Mouse (Mus musculus): ENCODE results near the gene Serpina3n. TPM values are rescaled to one million over a fixed set of nuclear protein-coding genes. Genes with fewer than 3 reads are reported as not detected.
"Not testable (repeated sequence)": the region's sequence is repeated elsewhere in the genome, so short reads cannot be mapped to it uniquely, and the experiment has no call there.

Gene Serpina3n
- total RNA-seq, 2 experiments from 2014 or later: 10.5 to 11.8 TPM

DNA sequence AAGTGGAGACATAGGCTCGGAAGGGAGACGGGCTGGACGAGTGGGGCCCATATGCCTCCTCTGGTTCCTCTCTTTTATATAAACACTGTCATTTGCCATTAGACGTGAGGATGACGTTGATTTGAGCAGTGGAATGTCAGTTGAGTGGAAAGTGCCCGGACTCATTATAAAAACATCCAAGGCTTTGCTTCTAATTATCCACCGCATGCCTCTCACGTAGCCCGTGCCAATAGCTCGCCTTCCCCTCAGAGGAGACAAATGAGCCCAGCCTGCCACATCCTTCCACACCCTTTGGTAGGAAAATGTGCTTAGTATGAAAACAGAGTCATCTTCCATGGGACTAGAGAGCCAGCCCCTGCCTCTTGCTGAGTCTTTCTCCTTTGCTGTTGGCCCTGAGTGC is 24.8 kb downstream of the Serpina3n start:
- intact Hi-C loops (cut with DNase I): no loop called here
- DNase-seq (ENCODE audit: low spot score in 2 of 2): no peak

DNA sequence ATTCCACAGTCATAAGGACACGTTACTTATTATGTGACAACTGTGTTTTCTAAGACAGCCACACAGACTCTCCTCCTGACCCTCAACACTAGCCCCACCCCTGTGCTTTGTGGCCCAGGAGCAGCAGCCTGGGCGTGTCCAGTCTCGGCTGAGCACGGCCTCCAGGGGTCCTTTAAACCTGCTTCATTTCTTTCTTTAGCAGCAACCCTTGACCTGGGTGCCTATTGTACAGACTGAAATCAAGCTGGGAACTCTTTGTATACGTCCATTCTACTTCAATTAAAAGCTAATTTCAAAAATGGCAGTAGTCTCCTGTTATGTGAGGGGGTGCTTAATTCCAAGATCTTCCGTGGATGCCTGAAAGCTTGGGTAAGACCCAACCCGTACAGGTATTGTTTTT is 26.7 kb downstream of the Serpina3n start:
- intact Hi-C loops (cut with DNase I): no loop called here

DNA sequence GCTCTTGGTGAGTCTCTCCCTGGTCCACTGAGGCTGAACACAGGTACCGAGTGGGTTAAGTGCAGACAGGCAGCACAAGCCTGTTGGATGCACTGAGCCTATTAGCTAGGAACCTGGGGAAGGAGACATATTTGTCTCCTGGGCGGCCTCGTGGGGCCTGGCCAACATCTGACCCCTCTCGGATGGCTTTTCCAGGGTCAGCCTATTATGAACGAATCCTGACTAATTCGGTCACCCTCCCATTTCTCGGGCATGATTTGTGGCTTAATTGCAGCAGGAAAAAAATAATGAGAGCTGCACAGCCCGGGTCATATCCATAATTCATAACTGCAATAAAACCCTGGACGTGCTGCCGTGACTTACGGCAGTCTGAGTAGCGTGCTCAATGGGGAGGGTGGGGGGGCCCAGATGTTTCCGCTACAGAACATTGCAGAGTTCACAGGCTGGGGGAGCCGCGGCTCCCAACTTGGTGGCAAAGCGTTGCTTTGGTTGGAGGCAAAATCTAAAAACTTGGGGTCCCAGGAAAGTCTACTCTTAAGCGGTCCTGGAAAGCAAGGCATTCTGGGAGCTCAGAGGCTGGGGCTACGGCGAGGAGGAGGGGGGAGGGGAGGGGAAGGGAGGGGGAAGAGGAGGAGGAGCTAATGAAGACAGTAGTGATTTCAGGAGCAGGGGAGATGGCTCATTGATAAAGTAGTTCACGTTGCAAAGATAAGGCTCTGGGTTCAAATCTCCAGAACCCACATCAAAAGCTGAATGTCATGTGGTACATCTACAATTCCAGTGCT is 27.6 kb downstream of the Serpina3n start:
- no peak for DNase-seq (ENCODE audit: low spot score in 2 of 2)
- intact Hi-C loops (cut with DNase I): no loop called here

More for the DNA sequence above, 26.7 kb downstream of the Serpina3n start:
- DNase-seq (ENCODE audit: low spot score in 2 of 2): no peak

DNA sequence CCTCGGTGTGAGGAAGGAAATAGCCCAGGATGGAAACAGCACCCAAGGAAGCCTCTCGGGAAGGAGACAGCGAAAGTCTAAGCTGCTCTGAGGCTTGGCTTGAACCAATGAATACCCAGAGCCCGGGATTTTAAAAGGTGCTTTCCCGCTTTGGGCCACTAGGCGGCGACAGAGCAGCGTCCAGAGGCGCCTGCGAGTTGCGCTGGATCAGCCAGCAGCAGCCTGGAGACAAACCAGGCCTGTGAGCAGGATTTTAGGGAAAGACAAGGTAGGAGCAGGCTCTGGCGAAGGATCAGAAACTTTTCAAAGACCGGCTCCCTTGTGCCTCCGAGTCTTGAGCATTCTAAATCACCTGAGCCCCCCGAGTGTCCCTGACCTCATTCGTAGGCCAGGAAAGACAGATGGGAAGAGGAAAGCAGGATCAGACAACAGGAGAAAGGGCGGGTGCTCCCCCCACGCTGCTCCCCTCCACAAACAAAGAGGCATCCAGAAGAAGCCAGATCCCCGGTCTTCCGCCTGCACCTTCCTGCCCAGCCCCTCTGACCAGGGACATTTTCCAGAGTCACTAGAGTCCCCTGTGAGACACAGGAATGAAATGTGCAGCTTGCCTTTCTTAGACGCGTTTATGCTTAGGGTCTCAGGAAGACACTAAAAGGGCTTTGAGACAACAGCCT is 33.7 kb downstream of the Serpina3n start:
- intact Hi-C loops (cut with DNase I): loop anchor here (1.0 to 5.0 kb wide), 2 partner anchors 257 to 499 kb away; no protein-coding TSS in a partner anchor
- DNase-seq (ENCODE audit: low spot score in 2 of 2): peak; percentile 78 to 88

DNA sequence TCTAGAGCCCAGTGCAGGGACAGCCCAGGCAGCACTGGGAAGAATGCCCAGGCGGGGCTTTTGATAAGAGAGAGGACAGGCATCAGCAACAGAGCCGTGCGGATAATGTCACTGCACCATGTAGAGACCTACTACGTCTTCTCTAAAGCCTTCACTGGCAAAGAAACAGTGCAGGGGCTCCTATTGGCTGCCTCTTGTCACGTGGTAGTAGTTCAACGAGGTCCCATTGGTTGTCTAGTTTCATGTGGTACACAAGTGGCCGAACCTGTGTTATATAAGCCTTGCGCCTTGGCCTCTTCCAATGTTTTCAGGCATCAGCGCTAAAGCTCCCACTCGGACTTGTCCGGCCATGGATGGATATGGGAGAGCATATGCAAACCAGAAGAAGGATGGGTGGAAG is 37.2 kb downstream of the Serpina3n start:
- DNase-seq (ENCODE audit: low spot score in 2 of 2): no peak
- intact Hi-C loops (cut with DNase I): loop anchor here (5.0 kb wide), 1 partner anchor 254 kb away; no protein-coding TSS in a partner anchor

DNA sequence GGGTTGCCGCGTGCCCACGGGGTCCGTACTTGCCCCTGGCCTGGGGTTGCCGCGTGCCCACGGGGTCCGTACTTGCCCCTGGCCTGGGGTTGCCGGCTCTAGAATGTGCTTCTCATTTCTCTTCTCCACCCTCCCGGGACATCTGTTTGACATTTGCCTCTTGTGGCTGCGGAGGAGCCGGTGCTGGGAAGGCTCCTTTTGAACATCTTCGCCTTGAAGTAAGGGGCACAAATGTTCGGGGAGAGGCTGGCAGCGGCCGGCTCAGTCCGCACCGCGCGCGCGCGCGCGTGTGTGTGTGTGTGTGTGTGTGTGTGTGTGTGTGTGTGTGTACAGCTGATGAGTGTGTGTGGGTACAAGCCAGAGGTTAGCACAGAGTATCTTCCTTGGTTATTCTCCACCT is 40.5 kb downstream of the Serpina3n start:
- DNase-seq (ENCODE audit: low spot score in 2 of 2); intact Hi-C loops (cut with DNase I): not testable (repeated sequence)

DNA sequence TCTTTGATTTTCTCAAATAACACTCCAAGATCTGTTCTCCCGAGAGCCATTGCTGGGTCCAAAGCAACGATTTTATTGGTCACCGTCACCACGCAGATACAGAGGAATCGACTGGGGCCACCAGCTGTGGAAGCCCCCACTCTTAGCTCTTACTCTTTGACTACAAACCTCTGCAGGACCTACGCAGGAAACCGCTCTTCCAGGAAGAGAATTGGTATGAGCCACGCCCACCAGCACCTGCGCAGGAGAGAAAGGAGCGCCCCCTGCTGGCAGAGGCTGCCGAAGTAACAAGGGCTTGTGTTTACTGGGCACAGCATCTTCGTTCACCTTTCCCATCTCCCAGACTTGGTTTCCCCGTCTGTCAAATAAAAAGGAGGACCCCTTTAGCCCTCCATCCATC is 41.6 kb downstream of the Serpina3n start:
- no peak for DNase-seq (ENCODE audit: low spot score in 2 of 2)
- intact Hi-C loops (cut with DNase I): no loop called here

DNA sequence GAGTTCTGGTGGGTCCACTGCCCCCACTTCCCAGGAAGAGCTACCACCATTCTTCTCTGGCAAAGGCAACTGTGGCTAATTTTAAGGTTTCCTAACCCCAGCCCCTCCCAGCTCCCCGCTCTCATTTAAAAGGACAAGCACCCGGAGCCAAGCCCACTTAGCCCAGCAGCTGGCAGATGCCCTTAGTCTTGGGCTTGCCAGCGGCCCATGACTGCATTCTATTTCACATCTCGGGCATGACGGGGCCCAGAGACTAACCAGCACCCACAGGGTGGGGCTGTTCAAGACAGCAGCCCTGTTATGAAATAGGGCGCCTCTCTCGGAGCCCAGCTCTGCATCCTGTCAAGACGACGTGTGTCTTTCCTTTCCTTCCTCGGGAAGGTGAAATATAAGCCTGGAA is 43.7 kb downstream of the Serpina3n start:
- intact Hi-C loops (cut with DNase I): no loop called here
- DNase-seq (ENCODE audit: low spot score in 2 of 2): no peak

DNA sequence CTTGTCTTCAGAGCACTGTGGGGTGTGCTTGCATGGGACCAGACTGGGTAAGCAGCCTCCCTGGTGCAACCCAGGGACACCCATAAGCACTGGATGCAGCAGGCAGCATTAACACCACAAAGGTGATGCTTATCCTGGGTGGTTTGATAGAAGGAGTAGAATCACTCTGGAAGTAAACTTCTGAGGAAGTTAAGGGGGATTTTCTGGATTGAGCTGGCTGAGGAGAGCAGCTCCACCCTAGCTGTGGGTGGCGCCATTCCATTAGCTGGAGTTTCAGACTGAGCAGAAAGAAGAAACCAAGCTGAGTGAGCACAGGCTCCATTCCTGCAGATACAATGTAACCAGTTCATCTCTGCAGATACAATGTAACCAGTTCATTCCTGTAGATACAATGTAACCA is 46.5 kb downstream of the Serpina3n start:
- DNase-seq (ENCODE audit: low spot score in 2 of 2): no peak
- intact Hi-C loops (cut with DNase I): no loop called here

DNA sequence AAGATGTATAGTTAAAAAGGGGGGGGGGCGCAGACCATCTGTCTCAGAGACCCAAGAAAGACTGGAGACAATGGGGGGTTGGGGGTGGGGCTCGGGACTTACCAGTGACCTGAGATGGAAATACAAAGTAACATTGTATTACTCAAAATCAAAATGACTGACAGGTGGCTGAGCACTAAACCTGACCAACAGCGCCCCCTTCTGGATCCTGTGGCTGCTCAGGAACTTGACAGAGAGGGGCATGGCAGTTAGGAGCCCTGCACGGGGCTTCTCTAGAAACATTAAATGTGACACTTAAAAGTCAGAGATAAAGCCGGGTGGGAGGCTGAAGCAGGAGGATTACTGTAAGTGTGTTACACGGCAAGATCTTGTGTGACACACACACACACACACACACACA is 52.8 kb downstream of the Serpina3n start:
- intact Hi-C loops (cut with DNase I): no loop called here
- DNase-seq (ENCODE audit: low spot score in 2 of 2): no peak

DNA sequence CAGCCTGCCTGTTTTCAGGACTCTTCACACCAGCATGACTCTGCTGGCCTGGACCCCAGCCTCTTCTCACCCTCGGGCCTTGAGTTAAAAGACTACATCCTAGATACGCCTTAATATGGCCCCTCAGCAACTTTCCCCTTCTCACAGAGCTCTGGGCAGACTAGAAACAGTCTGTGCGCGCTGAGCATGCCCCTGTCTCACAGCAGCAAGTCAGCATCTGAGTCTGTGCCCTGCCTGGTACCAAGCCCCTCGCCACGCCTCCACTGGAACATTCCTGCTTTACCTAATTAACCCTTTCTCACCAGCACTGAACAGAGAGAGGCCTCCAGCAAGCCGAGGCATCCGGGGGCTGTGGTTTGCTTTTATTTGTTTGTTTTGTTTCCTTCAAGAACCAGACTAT is 54.8 kb downstream of the Serpina3n start:
- DNase-seq (ENCODE audit: low spot score in 2 of 2): no peak
- intact Hi-C loops (cut with DNase I): no loop called here

Other genes starting within 250 kb of the Serpina3n start
- gene Serpina3f, start 192.2 kb upstream of the Serpina3n start, total RNA-seq (2021): not detected
- gene Serpina3g, start 170.5 kb upstream of the Serpina3n start, total RNA-seq (2021): under 1 TPM in 1 of 2 experiments, not detected in 1; 0.57 TPM
- not detected for gene Serpina3i, start 143.6 kb upstream of the Serpina3n start, total RNA-seq (2021)
- gene Serpina3j, start 92.2 kb upstream of the Serpina3n start, total RNA-seq (2021): not detected
- not detected for gene Serpina3k, start 68.2 kb upstream of the Serpina3n start, total RNA-seq (2021)
- not detected for gene Serpina3m, start 68.2 kb upstream of the Serpina3n start, total RNA-seq (2021)
- not detected for gene Gsc, start 66.6 kb downstream of the Serpina3n start, total RNA-seq (2021)